Mouse (Mus musculus) heart, adult 2 months (tissue): ENCODE measurements around the gene Arnt.

Source experiments
- CTCF ChIP-seq: fragments of 200-600 bp; IDR thresholded peaks from 2 replicates; pipeline ENCODE4 v1.8.1; 2022; ENCODE audit warnings: antibody characterized with exemption, mild to moderate bottlenecking, moderate library complexity
- EP300 ChIP-seq: fragments of 200-500 bp; IDR thresholded peaks from 2 replicates; pipeline ENCODE4 v1.6.1; 2011; ENCODE audit warnings: low read depth, low read length, control low read depth; ENCODE audit not compliant: insufficient read depth

DNA sequence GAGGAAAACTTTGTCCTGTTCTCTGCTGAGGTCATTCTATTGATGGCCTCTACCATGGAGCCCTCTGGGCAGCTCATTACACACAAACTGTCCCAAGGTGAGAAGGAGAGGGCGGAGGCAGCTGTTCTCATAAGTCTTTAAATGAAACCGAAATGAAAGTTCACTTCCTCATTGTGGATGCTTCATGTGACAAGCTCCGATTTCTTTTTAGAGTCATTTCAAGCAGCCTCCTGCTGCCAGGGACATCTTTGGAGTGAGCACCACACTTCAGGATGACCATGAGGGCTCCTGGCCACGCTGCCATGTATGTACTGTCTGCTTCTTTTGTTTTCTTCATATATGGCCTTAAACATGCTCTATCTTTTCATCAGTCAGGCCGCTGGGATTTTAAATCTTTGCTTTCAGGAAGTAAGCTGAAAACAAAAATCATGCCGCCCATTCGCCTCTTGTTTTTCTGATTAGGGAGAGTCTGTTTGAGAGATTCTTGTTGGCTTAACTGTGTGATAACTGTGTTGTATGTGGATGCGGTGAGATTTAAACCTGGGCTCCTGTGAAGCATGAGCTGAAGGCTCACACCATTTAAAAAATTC is 92.5 kb downstream of the Arnt start, which contains the start of gene Ctss:
- no peak for TF ChIP-seq CTCF
- no peak for TF ChIP-seq EP300
